Mouse (Mus musculus) heart, postnatal 0 days (tissue): ENCODE results near the gene Serpinb9b.

Source experiments
- CTCF ChIP-seq: IDR thresholded peaks from 2 replicates; pipeline ENCODE4 v1.5.1; 2016; ENCODE audit warnings: antibody characterized with exemption, control low read depth, low read depth
- EP300 ChIP-seq: IDR thresholded peaks from 2 replicates; pipeline ENCODE4 v1.6.1; 2016; ENCODE audit warnings: antibody characterized with exemption, low read depth

GRCm38 (mm10) chr13:33090546-33090945 is 63.3 kb downstream of the Serpinb9b start:
- TF ChIP-seq CTCF (no peak), EP300 (no peak)
